Mouse (Mus musculus) C2C12 (cell line): ENCODE measurements around the gene Efl1.

Experiments used
- CEBPB ChIP-seq: IDR thresholded peaks from one replicate; pipeline ENCODE4 v1.6.1; 2011; ENCODE audit warnings: low read depth, mild to moderate bottlenecking, control low read depth, moderate library complexity
- CTCF ChIP-seq: IDR thresholded peaks from one replicate; pipeline ENCODE4 v1.5.1; 2011; ENCODE audit not compliant: control insufficient read depth, insufficient read depth, insufficient read length
- FOSL1 ChIP-seq: IDR thresholded peaks from one replicate; pipeline ENCODE4 v1.8.0; 2011; ENCODE audit warnings: mild to moderate bottlenecking, low read length; ENCODE audit not compliant: poor library complexity, insufficient read depth, severe bottlenecking
- MAX ChIP-seq: IDR thresholded peaks from one replicate; pipeline ENCODE4 v1.6.1; 2011; ENCODE audit warnings: mild to moderate bottlenecking, control low read depth
- MYOD1 ChIP-seq: IDR thresholded peaks from one replicate; pipeline ENCODE4 v1.6.1; 2011; ENCODE audit warnings: low read depth; ENCODE audit not compliant: control insufficient read depth, insufficient read length
- MYOG ChIP-seq: IDR thresholded peaks from one replicate; pipeline ENCODE4 v1.6.1; 2011; ENCODE audit not compliant: control insufficient read depth, insufficient read length; ENCODE audit errors: extremely low read depth
- USF1 ChIP-seq: IDR thresholded peaks from one replicate; pipeline ENCODE4 v1.6.1; 2011; ENCODE audit warnings: low read depth, mild to moderate bottlenecking, control low read depth, moderate library complexity

- TF ChIP-seq USF1: no peak
- no peak for TF ChIP-seq CTCF
- no peak for TF ChIP-seq MAX
- TF ChIP-seq CEBPB: no peak
- no peak for TF ChIP-seq MYOD1
- TF ChIP-seq MYOG: no peak
- TF ChIP-seq FOSL1: no peak
Observed at GRCm38 (mm10) chr7:82609629-82610028, 38.8 kb upstream of the Efl1 start.
